Mouse (Mus musculus) forebrain, embryonic 11.5 days (tissue): ENCODE measurements at regions not wholly inside any gene's neighbourhood (a gene's known extent, or its start where the extent isn't known, plus 50 kb on each side); places are given as distances from the start of the nearest gene placed in this dataset.
A peak's percentile ranks its signal among the peaks of the same experiment; 100 is the strongest.

Experiments used
- ATAC-seq: fragments of 200-750 bp; cut with Nextera tagmentation; replicated peaks from 2 replicates; pipeline ENCODE4 v1.8.0; 2017; ENCODE audit warnings: moderate TSS enrichment; ENCODE audit not compliant: low FRiP score
- DNase-seq: peaks from one replicate; pipeline ENCODE4 v3.0.0-alpha.2; 2017; ENCODE audit warnings: low spot score
- H3K27ac ChIP-seq: fragments of 300-500 bp; sonication (generic); 2 replicates; pipeline ENCODE4 v1.5.1; 2014; ENCODE audit warnings: low read depth, low read length
- H3K27me3 ChIP-seq: fragments of 300-500 bp; sonication (generic); 2 replicates; pipeline ENCODE4 v1.6.1; 2014; ENCODE audit warnings: mild to moderate bottlenecking, low read length, mixed read lengths; ENCODE audit not compliant: control insufficient read depth, insufficient read depth
- H3K36me3 ChIP-seq: fragments of 300-500 bp; sonication (generic); 2 replicates; pipeline ENCODE4 v1.6.1; 2014; ENCODE audit warnings: mild to moderate bottlenecking, low read length, moderate library complexity, mixed read lengths; ENCODE audit not compliant: control insufficient read depth, insufficient read depth
- H3K4me1 ChIP-seq: fragments of 300-500 bp; sonication (generic); replicated peaks from 2 replicates; pipeline ENCODE4 v1.6.1; 2014; ENCODE audit warnings: low read length, mixed read lengths; ENCODE audit not compliant: control insufficient read depth, insufficient read depth
- H3K4me2 ChIP-seq: fragments of 300-500 bp; sonication (generic); 2 replicates; pipeline ENCODE4 v1.6.1; 2014; ENCODE audit warnings: low read depth, mild to moderate bottlenecking, low read length, moderate library complexity, mixed read lengths; ENCODE audit not compliant: severe bottlenecking
- H3K4me3 ChIP-seq: fragments of 300-500 bp; sonication (generic); 2 replicates; pipeline ENCODE4 v1.5.1; 2014; ENCODE audit warnings: low read depth, low read length
- H3K9ac ChIP-seq: fragments of 300-500 bp; sonication (generic); 2 replicates; pipeline ENCODE4 v1.6.1; 2014; ENCODE audit warnings: low read length
- H3K9me3 ChIP-seq: fragments of 300-500 bp; sonication (generic); 2 replicates; pipeline ENCODE4 v1.6.1; 2016; ENCODE audit warnings: low read length, mixed read lengths; ENCODE audit not compliant: control insufficient read depth
- WGBS: fragments of 180-500 bp; shearing (Covaris S2); extraction: QIAGEN DNeasy Blood & Tissue Kit; methylation state at CpG from one replicate; pipeline ENCODE4 v1.1.7; 2014; 5-methylcytosine and 5-hydroxymethylcytosine counted together

- no peak for ATAC-seq
- no peak overlapping the region for H3K27ac ChIP-seq
- H3K9ac ChIP-seq: no peak overlapping the region
- DNase-seq: no peak
- no peaks in the 10 kb centered on the region for H3K4me1 ChIP-seq
- H3K4me3 ChIP-seq: no peak overlapping the region
- 85% methylated on average over 2 of the region's 2 CpGs for WGBS
- no peaks in the 10 kb centered on the region for H3K27me3 ChIP-seq
- H3K9me3 ChIP-seq: no peaks in the 10 kb centered on the region
- no peak overlapping the region for H3K4me2 ChIP-seq
- H3K36me3 ChIP-seq: no peaks in the 10 kb centered on the region
Observed at GRCm38 (mm10) chrX:19219301-19219700, 261.8 kb downstream of the Tex13c3 start.

GRCm38 (mm10) chrX:19206420-19206819, 274.7 kb downstream of the Tex13c3 start:
- H3K27ac ChIP-seq: no peak overlapping the region
- 78% methylated on average over 1 of the region's 1 CpGs for WGBS
- ATAC-seq: no peak
- no peaks in the 10 kb centered on the region for H3K27me3 ChIP-seq
- no peak for DNase-seq
- H3K4me2 ChIP-seq: no peak overlapping the region
- no peaks in the 10 kb centered on the region for H3K9me3 ChIP-seq
- no peaks in the 10 kb centered on the region for H3K36me3 ChIP-seq
- H3K4me3 ChIP-seq: no peak overlapping the region
- no peak overlapping the region for H3K9ac ChIP-seq
- no peaks in the 10 kb centered on the region for H3K4me1 ChIP-seq

- no peak for ATAC-seq
- Histone ChIP-seq H3K36me3 (no peaks in the 10 kb centered on the region), H3K27me3 (no peaks in the 10 kb centered on the region)
Observed at GRCm38 (mm10) chrX:19202542-19202941, 278.6 kb downstream of the Tex13c3 start.

GRCm38 (mm10) chrX:19201383-19201782, 279.7 kb downstream of the Tex13c3 start:
- Histone ChIP-seq H3K4me3 (no peak overlapping the region), H3K27me3 (no peaks in the 10 kb centered on the region), H3K9me3 (no peaks in the 10 kb centered on the region), H3K27ac (no peak overlapping the region), H3K36me3 (no peaks in the 10 kb centered on the region), H3K9ac (no peak overlapping the region), H3K4me2 (no peak overlapping the region), H3K4me1 (no peaks in the 10 kb centered on the region)
- ATAC-seq (no peak), DNase-seq (no peak)
- WGBS: 83% methylated on average over 1 of the region's 1 CpGs

More at GRCm38 (mm10) chrX:19202542-19202941, 278.6 kb downstream of the Tex13c3 start:
- no peak for DNase-seq
- no peak overlapping the region for H3K27ac ChIP-seq
- WGBS: 96% methylated on average over 1 of the region's 1 CpGs
- H3K9ac ChIP-seq: no peak overlapping the region
- H3K4me3 ChIP-seq: no peak overlapping the region
- no peak overlapping the region for H3K4me2 ChIP-seq
- H3K9me3 ChIP-seq: no peaks in the 10 kb centered on the region
- no peaks in the 10 kb centered on the region for H3K4me1 ChIP-seq

- no peak overlapping the region for H3K27ac ChIP-seq
- no peak for ATAC-seq
- WGBS: 93% methylated on average over 3 of the region's 3 CpGs
- H3K4me2 ChIP-seq: no peak overlapping the region
- DNase-seq: no peak
- H3K9ac ChIP-seq: no peak overlapping the region
- no peaks in the 10 kb centered on the region for H3K27me3 ChIP-seq
- H3K36me3 ChIP-seq: no peaks in the 10 kb centered on the region
- no peak overlapping the region for H3K4me3 ChIP-seq
- no peaks in the 10 kb centered on the region for H3K4me1 ChIP-seq
- H3K9me3 ChIP-seq: no peaks in the 10 kb centered on the region
Observed at GRCm38 (mm10) chrX:19199531-19199930, 281.6 kb downstream of the Tex13c3 start.

GRCm38 (mm10) chrX:19168983-19169382, 312.1 kb downstream of the Tex13c3 start:
- 89% methylated on average over 2 of the region's 2 CpGs for WGBS
- Histone ChIP-seq H3K27ac (no peak overlapping the region), H3K4me3 (no peak overlapping the region), H3K27me3 (no peaks in the 10 kb centered on the region), H3K9me3 (no peaks in the 10 kb centered on the region), H3K4me1 (no peaks in the 10 kb centered on the region), H3K9ac (no peak overlapping the region), H3K36me3 (no peaks in the 10 kb centered on the region), H3K4me2 (no peak overlapping the region)
- DNase-seq: no peak
- no peak for ATAC-seq

GRCm38 (mm10) chrX:19168546-19168945, 312.6 kb downstream of the Tex13c3 start:
- Histone ChIP-seq H3K4me3 (no peak overlapping the region), H3K4me2 (no peak overlapping the region), H3K36me3 (no peaks in the 10 kb centered on the region), H3K4me1 (no peaks in the 10 kb centered on the region), H3K9me3 (no peaks in the 10 kb centered on the region), H3K27me3 (no peaks in the 10 kb centered on the region), H3K27ac (no peak overlapping the region), H3K9ac (no peak overlapping the region)
- no peak for DNase-seq
- 82% methylated on average over 5 of the region's 5 CpGs for WGBS
- ATAC-seq: no peak

GRCm38 (mm10) chrX:19168111-19168510, 313.0 kb downstream of the Tex13c3 start:
- WGBS: 93% methylated on average over 1 of the region's 1 CpGs
- H3K4me1 ChIP-seq: no peaks in the 10 kb centered on the region
- H3K27me3 ChIP-seq: no peaks in the 10 kb centered on the region
- H3K36me3 ChIP-seq: no peaks in the 10 kb centered on the region
- H3K4me3 ChIP-seq: no peak overlapping the region
- H3K27ac ChIP-seq: no peak overlapping the region
- ATAC-seq (no peak), DNase-seq (no peak)
- no peak overlapping the region for H3K9ac ChIP-seq
- H3K9me3 ChIP-seq: no peaks in the 10 kb centered on the region
- no peak overlapping the region for H3K4me2 ChIP-seq

- peak; percentile 83 for ATAC-seq
- H3K4me3 ChIP-seq: peak overlapping the region; percentile 9
- H3K4me2 ChIP-seq: peak overlapping the region; percentile 32
- no peak overlapping the region for H3K9ac ChIP-seq
- no peaks in the 10 kb centered on the region for H3K36me3 ChIP-seq
- 45% methylated on average over 12 of the region's 12 CpGs for WGBS
- H3K27me3 ChIP-seq: no peaks in the 10 kb centered on the region
- no peak overlapping the region for H3K27ac ChIP-seq
- peak; percentile 46 for DNase-seq
- no peaks in the 10 kb centered on the region for H3K9me3 ChIP-seq
- no peaks in the 10 kb centered on the region for H3K4me1 ChIP-seq
Observed at GRCm38 (mm10) chrX:19167121-19167853, 313.8 kb downstream of the Tex13c3 start.
